Mouse (Mus musculus) granulocyte monocyte progenitor cell, adult 5-6 weeks (primary cell): Measurements from ENCODE around the gene Pop5. TPM values are rescaled to one million over a fixed set of nuclear protein-coding genes. Genes with fewer than 3 reads are reported as not detected.

Experiments
- ATAC-seq: replicated peaks from 2 replicates; pipeline ENCODE4 v1.8.0; 2016; ENCODE audit warnings: mild to moderate bottlenecking, moderate TSS enrichment, inconsistent platforms; ENCODE audit not compliant: poor library complexity, severe bottlenecking
- total RNA-seq, 2 experiments: library from RNA; stranded (forward) in 1 of 2; stranded (reverse) in 1 of 2; fragments of 200-712, 200-1000 nt in 1 of 2; fragments of >200 nt in 1 of 2; fragmentation: Nextera tagmentation in 1 of 2; gene quantifications; 2 replicates each; pipeline ENCODE4 v1.2.3; 2014 to 2017

Pop5 gene
- total RNA-seq, 2 experiments from 2014 or later: 74.0 to 109 TPM

DNA sequence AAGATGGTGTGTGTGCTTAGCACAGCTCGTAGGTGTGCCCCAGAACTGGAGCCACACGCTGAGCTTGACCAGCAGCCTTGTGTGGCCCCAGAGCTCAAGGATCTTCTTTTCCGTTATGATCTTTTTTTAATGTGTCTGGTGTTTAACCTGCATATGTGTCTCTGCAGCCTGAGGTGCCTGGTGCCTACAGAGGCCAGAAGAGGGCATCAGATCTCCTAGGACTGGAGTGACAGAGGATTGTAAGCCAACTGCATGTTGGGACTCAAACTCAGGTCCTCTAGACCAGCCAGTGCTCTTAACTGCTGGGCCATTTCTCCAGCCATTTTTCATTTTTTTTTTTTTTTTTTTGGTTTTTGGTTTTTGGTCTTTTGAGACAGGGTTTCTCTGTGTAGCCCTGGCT lies 49.1 kb downstream of the Pop5 start:
- ATAC-seq: no peak

- ATAC-seq: no peak
Measured at GRCm38 (mm10) chr5:115294173-115294572, 58.5 kb downstream of the Pop5 start.

Other genes starting within 250 kb of the Pop5 start
- gene Sppl3, start 224.7 kb upstream of the Pop5 start, total RNA-seq (2014; fragmentation: Nextera tagmentation): 42.8 and 43.9 TPM in 2 replicates
- 21.7 and 26.5 TPM in 2 replicates for gene Sppl3, start 224.7 kb upstream of the Pop5 start, total RNA-seq (2017)
- gene Gm10401, start 137.5 kb upstream of the Pop5 start, total RNA-seq (2014; fragmentation: Nextera tagmentation): not detected in 2 replicates
- gene Gm10401, start 137.5 kb upstream of the Pop5 start, total RNA-seq (2017): 0.26 TPM in 1 of 2 replicates, not detected in the other
- 32.0 and 59.2 TPM in 2 replicates for gene Acads, start 116.5 kb upstream of the Pop5 start, total RNA-seq (2014; fragmentation: Nextera tagmentation)
- 24.3 and 27.6 TPM in 2 replicates for gene Acads, start 116.5 kb upstream of the Pop5 start, total RNA-seq (2017)
- gene Unc119b, start 100.9 kb upstream of the Pop5 start, total RNA-seq (2014; fragmentation: Nextera tagmentation): 12.5 and 16.4 TPM in 2 replicates
- 8.1 and 10.3 TPM in 2 replicates for gene Unc119b, start 100.9 kb upstream of the Pop5 start, total RNA-seq (2017)
- gene Mlec, start 77.7 kb upstream of the Pop5 start, total RNA-seq (2014; fragmentation: Nextera tagmentation): 247 and 279 TPM in 2 replicates
- gene Mlec, start 77.7 kb upstream of the Pop5 start, total RNA-seq (2017): 290 and 318 TPM in 2 replicates
- not detected in 2 replicates for gene Cabp1, start 41.5 kb upstream of the Pop5 start, total RNA-seq (2014; fragmentation: Nextera tagmentation)
- not detected in 2 replicates for gene Cabp1, start 41.5 kb upstream of the Pop5 start, total RNA-seq (2017)
- gene Rnf10, start 37.1 kb downstream of the Pop5 start, total RNA-seq (2014; fragmentation: Nextera tagmentation): 70.1 and 93.7 TPM in 2 replicates
- 52.6 and 57.9 TPM in 2 replicates for gene Rnf10, start 37.1 kb downstream of the Pop5 start, total RNA-seq (2017)
- 21.1 and 24.8 TPM in 2 replicates for gene Coq5, start 43.8 kb downstream of the Pop5 start, total RNA-seq (2014; fragmentation: Nextera tagmentation)
- gene Coq5, start 43.8 kb downstream of the Pop5 start, total RNA-seq (2017): 35.3 and 41.9 TPM in 2 replicates
- 491 and 531 TPM in 2 replicates for gene Dynll1, start 65.2 kb downstream of the Pop5 start, total RNA-seq (2014; fragmentation: Nextera tagmentation)
- gene Dynll1, start 65.2 kb downstream of the Pop5 start, total RNA-seq (2017): 298 and 379 TPM in 2 replicates
- 75.1 and 80.7 TPM in 2 replicates for gene Srsf9, start 91.3 kb downstream of the Pop5 start, total RNA-seq (2014; fragmentation: Nextera tagmentation)
- 75.0 and 91.4 TPM in 2 replicates for gene Srsf9, start 91.3 kb downstream of the Pop5 start, total RNA-seq (2017)
- 48.0 and 50.2 TPM in 2 replicates for gene Gatc, start 105.3 kb downstream of the Pop5 start, total RNA-seq (2014; fragmentation: Nextera tagmentation)
- 12.1 and 15.3 TPM in 2 replicates for gene Gatc, start 105.3 kb downstream of the Pop5 start, total RNA-seq (2017)
- gene Triap1, start 105.4 kb downstream of the Pop5 start, total RNA-seq (2014; fragmentation: Nextera tagmentation): 33.7 and 37.2 TPM in 2 replicates
- 15.6 and 24.0 TPM in 2 replicates for gene Triap1, start 105.4 kb downstream of the Pop5 start, total RNA-seq (2017)
- gene Cox6a1, start 113.1 kb downstream of the Pop5 start, total RNA-seq (2014; fragmentation: Nextera tagmentation): 446 and 566 TPM in 2 replicates
- gene Cox6a1, start 113.1 kb downstream of the Pop5 start, total RNA-seq (2017): 56.7 and 64.4 TPM in 2 replicates
- not detected in 2 replicates for gene Msi1, start 193.8 kb downstream of the Pop5 start, total RNA-seq (2014; fragmentation: Nextera tagmentation)
- gene Msi1, start 193.8 kb downstream of the Pop5 start, total RNA-seq (2017): not detected in 2 replicates
- not detected in 2 replicates for gene Pla2g1b, start 230.4 kb downstream of the Pop5 start, total RNA-seq (2014; fragmentation: Nextera tagmentation)
- gene Pla2g1b, start 230.4 kb downstream of the Pop5 start, total RNA-seq (2017): not detected in 2 replicates
- 9.2 and 23.1 TPM in 2 replicates for gene Sirt4, start 248.9 kb downstream of the Pop5 start, total RNA-seq (2014; fragmentation: Nextera tagmentation)
- gene Sirt4, start 248.9 kb downstream of the Pop5 start, total RNA-seq (2017): 2.9 and 7.1 TPM in 2 replicates